Mouse (Mus musculus) right cerebral cortex, postnatal 14 days (tissue): ENCODE data around the gene Cox6a1.

Source experiments
- DNase-seq: peaks from one replicate; pipeline ENCODE4 v3.0.0; 2022

Gene Cox6a1

GRCm38 (mm10) chr5:115300035-115300744 is 48.6 kb downstream of the Cox6a1 start:
- peak; percentile 65 for DNase-seq

GRCm38 (mm10) chr5:115296347-115296746 is 52.4 kb downstream of the Cox6a1 start:
- DNase-seq = no peak
